Mouse (Mus musculus) liver, embryonic 16.5 days (tissue): ENCODE data around the gene Dhx34. TPM values are rescaled to one million over a fixed set of nuclear protein-coding genes. Genes with fewer than 3 reads are reported as not detected.

ENCODE experiments used
- ATAC-seq: fragments of 200-750 bp; cut with Nextera tagmentation; 2 replicates; pipeline ENCODE4 v1.8.0; 2017; ENCODE audit warnings: low read depth, mild to moderate bottlenecking, moderate number of reproducible peaks, moderate library complexity
- H3K27ac ChIP-seq: fragments of 300-500 bp; sonication (generic); 2 replicates; pipeline ENCODE4 v1.5.1; 2014; ENCODE audit warnings: mild to moderate bottlenecking, low read length
- H3K27me3 ChIP-seq: fragments of 300-500 bp; sonication (generic); 2 replicates; pipeline ENCODE4 v1.6.1; 2014; ENCODE audit warnings: low read depth, low read length, mixed read lengths; ENCODE audit not compliant: control insufficient read depth, insufficient read depth
- H3K36me3 ChIP-seq: fragments of 300-500 bp; sonication (generic); 2 replicates; pipeline ENCODE4 v1.6.1; 2014; ENCODE audit warnings: mild to moderate bottlenecking; ENCODE audit not compliant: control insufficient read depth, insufficient read depth
- H3K4me1 ChIP-seq: fragments of 300-500 bp; sonication (generic); 2 replicates; pipeline ENCODE4 v1.6.1; 2014; ENCODE audit warnings: low read depth, low read length, mixed read lengths; ENCODE audit not compliant: control insufficient read depth
- H3K4me2 ChIP-seq: fragments of 300-500 bp; sonication (generic); 2 replicates; pipeline ENCODE4 v1.6.1; 2014; ENCODE audit warnings: low read depth, low read length, mixed read lengths
- H3K4me3 ChIP-seq: fragments of 300-500 bp; sonication (generic); 2 replicates; pipeline ENCODE4 v1.5.1; 2014; ENCODE audit warnings: low read depth, mild to moderate bottlenecking, low read length
- H3K9ac ChIP-seq: fragments of 300-500 bp; sonication (generic); 2 replicates; pipeline ENCODE4 v1.6.1; 2014; ENCODE audit warnings: low read depth, low read length
- H3K9me3 ChIP-seq: fragments of 300-500 bp; sonication (generic); replicated peaks from 2 replicates; pipeline ENCODE4 v1.6.1; 2016; ENCODE audit warnings: low read length; ENCODE audit not compliant: control insufficient read depth
- WGBS: fragments of 180-500 bp; shearing (Covaris S2); extraction: QIAGEN DNeasy Blood & Tissue Kit; methylation state at CpG from one replicate; pipeline ENCODE4 v1.1.7; 2014; ENCODE audit not compliant: insufficient replicate concordance; 5-methylcytosine and 5-hydroxymethylcytosine counted together
- polyA plus RNA-seq: library from polyadenylated mRNA; unstranded; fragments of >200 nt; fragmentation: Nextera tagmentation; extraction: Ambion mirVana; gene quantifications from 2 replicates; pipeline ENCODE4 v1.2.1, GENCODE M21; 2015

Gene Dhx34
- polyA plus RNA-seq, 1 experiment from 2014 or later: 6.7 TPM

DNA sequence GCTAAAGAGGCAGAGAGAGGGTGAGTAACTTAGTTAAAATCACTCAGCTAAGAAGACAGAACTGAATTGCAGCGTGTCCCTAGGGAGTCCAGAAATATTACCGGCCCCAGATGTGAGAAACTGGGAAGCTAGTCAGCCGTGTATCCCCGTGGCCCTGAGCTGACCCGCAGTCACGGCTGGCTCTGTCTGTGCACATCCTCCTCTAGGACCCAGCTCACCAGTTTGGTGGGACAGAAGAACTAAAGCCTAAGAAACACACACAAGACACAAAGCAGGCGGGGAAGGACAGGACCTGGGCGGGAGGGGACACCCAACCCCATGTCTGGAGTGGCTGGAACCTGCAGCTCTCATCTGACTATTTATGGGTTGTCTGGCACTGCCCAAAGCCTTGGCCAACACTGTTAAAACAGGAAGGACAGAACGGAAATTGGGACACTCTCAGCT lies 17.7 kb upstream of the Dhx34 start:
- peak; percentile 18 for ATAC-seq
- H3K27ac ChIP-seq: peak overlapping the region; percentile 84
- H3K4me1 ChIP-seq: peaks cover 42% of the 10 kb centered on the region
- no peaks in the 10 kb centered on the region for H3K9me3 ChIP-seq
- H3K27me3 ChIP-seq: no peaks in the 10 kb centered on the region
- 38% methylated on average over 9 of the region's 9 CpGs for WGBS
- peak overlapping the region; percentile 47 for H3K4me2 ChIP-seq
- peak overlapping the region; percentile 45 for H3K4me3 ChIP-seq
- no peaks in the 10 kb centered on the region; the same call in 1 of the 2 replicates for H3K36me3 ChIP-seq
- peak overlapping the region; percentile 59 for H3K9ac ChIP-seq

- H3K27ac ChIP-seq: no peak overlapping the region
- ATAC-seq: peak; percentile 63; the same call in 1 of the 2 replicates
- no peaks in the 10 kb centered on the region for H3K4me1 ChIP-seq
- peaks cover 4% of the 10 kb centered on the region; the same call in 1 of the 2 replicates for H3K9me3 ChIP-seq
- H3K4me2 ChIP-seq: no peak overlapping the region
- H3K4me3 ChIP-seq: no peak overlapping the region
- no peaks in the 10 kb centered on the region for H3K36me3 ChIP-seq
- no peaks in the 10 kb centered on the region for H3K27me3 ChIP-seq
- 33% methylated on average over 5 of the region's 5 CpGs for WGBS
- H3K9ac ChIP-seq: no peak overlapping the region
Measured at GRCm38 (mm10) chr7:16229869-16230268, 8.0 kb upstream of the Dhx34 start.

- ATAC-seq: no peak
- Histone ChIP-seq H3K9me3 (no peaks in the 10 kb centered on the region), H3K4me1 (no peaks in the 10 kb centered on the region), H3K27ac (no peak overlapping the region), H3K9ac (no peak overlapping the region), H3K4me2 (no peak overlapping the region), H3K36me3 (peaks cover 12% of the 10 kb centered on the region), H3K27me3 (no peaks in the 10 kb centered on the region), H3K4me3 (no peak overlapping the region)
- 85% methylated on average over 9 of the region's 9 CpGs for WGBS
Measured at GRCm38 (mm10) chr7:16213986-16214385, 7.9 kb downstream of the Dhx34 start.

DNA sequence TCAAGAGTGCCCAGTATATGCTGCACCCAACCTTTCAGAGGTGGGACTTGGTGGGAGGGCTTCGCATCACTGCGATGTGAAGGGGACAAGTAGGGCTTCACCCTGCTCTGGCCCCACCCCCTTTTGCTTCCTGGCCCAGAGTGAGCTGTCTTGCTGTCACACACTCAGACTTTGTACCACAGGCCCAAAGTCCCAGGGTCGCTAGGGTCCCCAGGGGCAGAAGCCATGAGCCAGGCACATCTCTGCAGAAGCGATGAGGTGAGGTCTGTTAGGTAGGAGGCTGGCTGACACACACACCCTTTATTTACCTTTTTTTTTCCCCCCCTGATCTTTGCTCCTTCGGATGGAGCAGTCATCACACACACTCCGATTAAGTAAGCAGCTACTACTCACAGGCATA lies 8.6 kb downstream of the Dhx34 start:
- H3K27me3 ChIP-seq: no peaks in the 10 kb centered on the region
- no peak overlapping the region for H3K9ac ChIP-seq
- no peaks in the 10 kb centered on the region for H3K9me3 ChIP-seq
- no peak overlapping the region for H3K4me3 ChIP-seq
- peaks cover 10% of the 10 kb centered on the region for H3K36me3 ChIP-seq
- no peaks in the 10 kb centered on the region for H3K4me1 ChIP-seq
- no peak overlapping the region for H3K4me2 ChIP-seq
- peak; percentile 51 for ATAC-seq
- WGBS: 60% methylated on average over 6 of the region's 6 CpGs
- H3K27ac ChIP-seq: no peak overlapping the region

DNA sequence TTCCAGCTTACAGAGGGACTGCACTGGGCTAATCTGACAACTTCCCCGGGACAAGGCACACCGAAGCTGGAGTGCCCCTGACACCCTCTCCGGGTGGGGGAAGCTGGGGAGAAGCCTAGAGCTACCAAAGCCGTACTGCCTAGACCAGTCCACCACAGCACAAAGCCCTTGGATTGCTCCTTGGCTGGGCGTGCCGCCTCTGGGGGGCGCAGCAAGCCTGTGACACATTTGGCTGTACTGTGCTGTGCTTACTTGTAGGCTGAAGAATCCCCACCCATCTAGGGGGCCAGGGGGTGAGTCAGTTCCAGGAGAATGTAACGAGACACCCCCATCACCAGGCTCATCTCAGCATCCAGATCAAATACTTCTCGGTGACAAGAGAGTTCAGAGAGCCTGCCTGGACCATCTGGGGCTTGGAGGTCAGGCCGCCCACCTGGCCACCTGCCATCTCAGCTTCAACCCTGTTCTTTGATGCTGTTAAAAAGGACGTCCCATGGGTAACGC lies 10.9 kb downstream of the Dhx34 start:
- H3K9me3 ChIP-seq: no peaks in the 10 kb centered on the region
- 66% methylated on average over 12 of the region's 12 CpGs for WGBS
- H3K4me1 ChIP-seq: no peaks in the 10 kb centered on the region
- H3K27me3 ChIP-seq: no peaks in the 10 kb centered on the region
- no peak overlapping the region for H3K4me3 ChIP-seq
- no peak overlapping the region for H3K27ac ChIP-seq
- no peak overlapping the region for H3K9ac ChIP-seq
- no peak for ATAC-seq
- peaks cover 2% of the 10 kb centered on the region for H3K36me3 ChIP-seq
- no peak overlapping the region for H3K4me2 ChIP-seq

DNA sequence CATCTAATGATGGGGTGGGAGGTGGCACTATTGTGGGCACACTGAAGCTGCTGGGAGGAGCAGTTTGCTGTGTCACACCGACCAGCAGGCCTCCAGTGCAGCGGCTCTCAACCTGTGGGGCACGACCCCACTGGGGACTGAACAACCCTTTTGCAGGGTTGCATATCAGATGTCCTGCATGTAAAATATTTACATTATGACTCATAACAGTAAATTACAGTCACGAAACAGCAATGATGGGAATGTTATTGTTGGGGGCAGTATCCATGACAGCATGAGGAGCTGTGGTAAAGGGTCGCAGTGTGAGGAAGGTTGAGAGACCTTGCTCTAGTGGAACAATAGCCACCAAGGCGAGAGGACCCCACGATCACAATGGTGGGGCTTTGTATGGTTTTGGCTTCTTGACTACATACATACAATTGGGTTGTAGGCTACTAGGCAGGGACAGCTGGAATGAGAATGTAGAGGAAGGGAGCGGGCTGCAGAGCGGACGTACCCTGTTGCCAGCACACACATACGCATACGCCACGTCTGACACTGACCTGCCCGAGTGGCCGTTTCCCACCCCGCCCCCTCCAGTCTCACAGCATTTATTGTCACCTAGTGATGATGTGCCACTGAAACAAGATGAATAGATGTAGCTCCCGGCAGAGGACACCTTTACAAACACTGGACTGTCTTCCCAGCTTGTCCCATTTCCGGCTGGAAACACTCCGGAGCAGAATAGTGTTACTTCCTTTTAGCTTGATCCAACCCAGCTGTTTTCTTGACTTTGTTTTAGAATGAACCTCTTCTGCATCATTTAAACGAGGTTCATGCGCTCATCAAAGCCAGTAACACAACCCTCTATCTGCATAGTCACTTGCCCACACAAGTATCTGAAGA lies 12.8 kb downstream of the Dhx34 start:
- Histone ChIP-seq H3K4me2 (no peak overlapping the region), H3K36me3 (no peaks in the 10 kb centered on the region), H3K4me3 (no peak overlapping the region), H3K4me1 (no peaks in the 10 kb centered on the region), H3K27ac (no peak overlapping the region), H3K9ac (no peak overlapping the region), H3K9me3 (no peaks in the 10 kb centered on the region), H3K27me3 (no peaks in the 10 kb centered on the region)
- 77% methylated on average over 21 of the region's 21 CpGs for WGBS
- ATAC-seq: no peak

DNA sequence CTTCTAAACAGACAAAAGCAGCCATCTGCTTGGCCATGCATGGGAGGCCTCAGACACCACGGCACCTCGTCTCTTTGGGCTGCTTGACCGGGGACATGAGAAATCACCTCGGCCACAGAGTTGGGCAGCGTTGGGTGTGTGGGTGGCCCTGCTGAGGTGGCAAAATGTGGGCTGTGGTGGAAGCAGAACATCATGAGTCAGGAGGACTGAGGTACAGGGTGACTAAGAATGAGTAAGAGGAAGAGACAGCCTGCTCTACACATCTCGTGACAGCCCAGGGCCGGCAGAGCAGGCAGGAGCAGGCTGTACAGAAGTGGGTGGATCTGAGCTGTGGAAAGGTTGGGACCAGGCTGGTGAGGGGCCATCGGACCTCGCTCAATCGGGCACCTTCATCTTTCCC lies 14.3 kb downstream of the Dhx34 start:
- H3K9me3 ChIP-seq: no peaks in the 10 kb centered on the region
- 74% methylated on average over 9 of the region's 10 CpGs for WGBS
- no peak overlapping the region for H3K27ac ChIP-seq
- peak; percentile 35 for ATAC-seq
- no peaks in the 10 kb centered on the region for H3K4me1 ChIP-seq
- H3K36me3 ChIP-seq: no peaks in the 10 kb centered on the region; the same call in 1 of the 2 replicates
- H3K4me2 ChIP-seq: no peak overlapping the region
- no peaks in the 10 kb centered on the region for H3K27me3 ChIP-seq
- H3K9ac ChIP-seq: no peak overlapping the region
- H3K4me3 ChIP-seq: no peak overlapping the region

DNA sequence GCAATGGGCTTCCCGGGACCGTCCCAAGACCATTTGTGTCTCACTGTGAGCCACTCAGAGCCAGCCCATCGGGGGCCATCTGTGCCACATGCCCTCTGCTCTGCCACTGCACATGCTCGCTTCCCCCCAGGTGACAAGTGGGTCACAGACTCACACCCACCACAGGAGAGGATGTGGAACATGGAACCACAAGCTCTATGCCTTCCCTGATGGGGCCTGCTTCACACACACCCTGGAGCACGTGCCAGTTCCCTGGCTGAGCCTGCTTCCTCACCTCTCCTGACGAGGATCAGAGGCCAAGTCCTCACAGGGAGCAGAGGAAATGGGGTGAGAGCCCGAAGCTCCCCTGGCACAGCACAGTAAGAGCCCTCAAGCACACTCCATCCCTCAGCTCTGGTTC lies 14.8 kb downstream of the Dhx34 start:
- 72% methylated on average over 7 of the region's 7 CpGs for WGBS
- no peak overlapping the region for H3K27ac ChIP-seq
- no peak overlapping the region for H3K9ac ChIP-seq
- no peak overlapping the region for H3K4me2 ChIP-seq
- no peaks in the 10 kb centered on the region for H3K9me3 ChIP-seq
- H3K36me3 ChIP-seq: no peaks in the 10 kb centered on the region; the same call in 1 of the 2 replicates
- ATAC-seq: no peak
- H3K27me3 ChIP-seq: no peaks in the 10 kb centered on the region
- H3K4me1 ChIP-seq: no peaks in the 10 kb centered on the region
- H3K4me3 ChIP-seq: no peak overlapping the region

DNA sequence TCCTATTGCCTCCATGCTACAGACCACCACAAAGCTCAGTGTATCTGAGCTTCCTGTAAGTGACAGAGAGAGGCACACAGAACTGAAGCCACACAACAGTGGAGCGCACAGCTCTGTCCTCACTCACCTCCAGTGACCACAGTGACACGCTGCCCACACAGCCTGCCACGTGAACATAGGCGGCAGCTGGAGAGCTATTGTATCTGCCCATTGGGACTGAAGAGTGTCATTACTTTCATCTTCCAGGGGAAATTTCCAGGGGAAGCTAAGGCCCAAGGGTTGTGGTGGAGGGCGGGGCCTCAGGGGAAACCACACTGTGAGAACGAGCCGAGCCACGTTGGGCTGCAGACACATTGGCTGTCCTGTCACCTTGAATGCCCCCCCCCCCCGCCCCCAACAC lies 17.0 kb downstream of the Dhx34 start:
- Histone ChIP-seq H3K4me3 (no peak overlapping the region), H3K27ac (no peak overlapping the region), H3K4me2 (no peak overlapping the region), H3K27me3 (no peaks in the 10 kb centered on the region), H3K36me3 (no peaks in the 10 kb centered on the region; the same call in 1 of the 2 replicates), H3K4me1 (no peaks in the 10 kb centered on the region), H3K9me3 (no peaks in the 10 kb centered on the region), H3K9ac (no peak overlapping the region)
- no peak for ATAC-seq
- WGBS: 62% methylated on average over 8 of the region's 9 CpGs
